Mouse (Mus musculus) embryonic facial prominence, embryonic 10.5 days (tissue): ENCODE data around the gene Evc. TPM values are rescaled to one million over a fixed set of nuclear protein-coding genes. Genes with fewer than 3 reads are reported as not detected.

ENCODE experiments used
- DNase-seq: peaks from one replicate; pipeline ENCODE4 v3.0.0-alpha.2; 2017; ENCODE audit warnings: low spot score
- H3K27ac ChIP-seq: fragments of 300-500 bp; sonication (generic); replicated peaks from 2 replicates; pipeline ENCODE4 v1.5.1; 2016; ENCODE audit warnings: mild to moderate bottlenecking
- H3K27me3 ChIP-seq: fragments of 300-500 bp; sonication (generic); replicated peaks from 2 replicates; pipeline ENCODE4 v1.6.1; 2016; ENCODE audit warnings: low read depth, mild to moderate bottlenecking; ENCODE audit not compliant: poor library complexity, severe bottlenecking
- H3K36me3 ChIP-seq: fragments of 300-500 bp; sonication (generic); replicated peaks from 2 replicates; pipeline ENCODE4 v1.6.1; 2016; ENCODE audit warnings: mild to moderate bottlenecking, moderate library complexity
- H3K4me1 ChIP-seq: fragments of 300-500 bp; sonication (generic); 2 replicates; pipeline ENCODE4 v1.6.1; 2016
- H3K4me3 ChIP-seq: fragments of 300-500 bp; sonication (generic); 2 replicates; pipeline ENCODE4 v1.5.1; 2016; ENCODE audit warnings: mild to moderate bottlenecking, moderate library complexity
- H3K9me3 ChIP-seq: fragments of 300-500 bp; sonication (generic); 2 replicates; pipeline ENCODE4 v1.6.1; 2016; ENCODE audit warnings: mild to moderate bottlenecking
- WGBS: fragments of 180-500 bp; shearing (Covaris S2); methylation state at CpG from one replicate; pipeline ENCODE4 v1.1.7; 2016; 5-methylcytosine and 5-hydroxymethylcytosine counted together
- polyA plus RNA-seq: library from polyadenylated mRNA; unstranded; fragments of >200 nt; fragmentation: Nextera tagmentation; extraction: Ambion mirVana; gene quantifications from 2 replicates; pipeline ENCODE4 v1.2.1, GENCODE M21; 2016

Gene Evc
- polyA plus RNA-seq, 1 experiment from 2014 or later = 28.7 TPM

DNA sequence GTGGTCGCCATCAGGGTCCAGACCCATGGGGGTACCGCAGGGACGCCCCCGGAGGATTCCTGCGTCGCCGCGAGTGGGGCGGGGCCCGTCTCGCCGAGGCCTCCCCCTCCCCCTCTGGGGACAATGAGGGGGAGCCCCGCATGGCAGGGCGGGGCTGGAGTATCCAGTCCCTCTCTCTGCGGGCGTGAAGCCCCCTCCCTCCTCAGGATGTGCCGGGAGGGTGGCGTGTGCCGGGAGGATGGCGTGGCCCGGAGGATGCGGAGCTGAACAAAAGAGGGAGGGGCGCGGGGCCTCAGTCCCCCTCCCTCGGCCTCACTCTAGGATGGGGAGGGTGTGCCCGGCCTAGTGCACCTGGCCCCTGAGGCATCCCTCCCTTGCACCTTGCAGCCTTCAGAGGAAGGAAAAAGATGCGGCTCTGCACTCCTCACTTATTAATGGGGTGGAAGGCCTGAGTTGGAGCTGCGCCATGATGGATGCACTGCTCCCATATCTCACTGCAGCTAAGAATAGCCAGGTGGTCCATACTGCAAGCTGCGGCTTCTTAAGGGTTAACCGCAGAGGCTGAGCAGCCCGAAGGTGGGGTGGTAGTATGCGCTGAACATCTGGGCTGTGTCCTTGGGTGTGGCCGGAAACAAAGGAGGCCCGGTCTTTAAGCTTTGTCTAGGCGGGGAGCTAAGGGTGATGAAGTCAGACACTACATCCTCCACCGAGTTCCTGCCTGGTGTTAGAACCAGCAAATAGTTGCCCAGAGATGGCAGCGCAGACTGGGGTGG lies 90.4 kb downstream of the Evc start:
- Histone ChIP-seq H3K27ac (peak overlapping the region; percentile 87), H3K9me3 (no peaks in the 10 kb centered on the region), H3K4me1 (peaks cover 55% of the 10 kb centered on the region), H3K36me3 (no peaks in the 10 kb centered on the region), H3K4me3 (peak overlapping the region; percentile 80), H3K27me3 (peaks cover 66% of the 10 kb centered on the region)
- WGBS = 1% methylated on average over 37 of the region's 37 CpGs
- DNase-seq = peak; percentile 50

- Histone ChIP-seq H3K36me3 (no peaks in the 10 kb centered on the region), H3K4me3 (peak overlapping the region; percentile 80), H3K9me3 (no peaks in the 10 kb centered on the region), H3K4me1 (peaks cover 55% of the 10 kb centered on the region), H3K27ac (peak overlapping the region; percentile 87), H3K27me3 (peaks cover 73% of the 10 kb centered on the region)
- DNase-seq = peak; percentile 83
- under 1% methylated on average over 42 of the region's 42 CpGs for WGBS
Measured at GRCm38 (mm10) chr5:37245651-37246050, 91.0 kb downstream of the Evc start.

- peak overlapping the region; percentile 80 for H3K4me3 ChIP-seq
- no peak overlapping the region for H3K27ac ChIP-seq
- peaks cover 82% of the 10 kb centered on the region for H3K27me3 ChIP-seq
- WGBS = 41% methylated on average over 9 of the region's 9 CpGs
- no peaks in the 10 kb centered on the region for H3K36me3 ChIP-seq
- peak; percentile 14 for DNase-seq
- H3K4me1 ChIP-seq = peaks cover 55% of the 10 kb centered on the region
- H3K9me3 ChIP-seq = no peaks in the 10 kb centered on the region
Measured at GRCm38 (mm10) chr5:37244666-37245242, 91.9 kb downstream of the Evc start.

GRCm38 (mm10) chr5:37244161-37244560 lies 92.5 kb downstream of the Evc start:
- H3K27ac ChIP-seq = no peak overlapping the region
- H3K4me3 ChIP-seq = peak overlapping the region; percentile 80
- H3K27me3 ChIP-seq = peaks cover 86% of the 10 kb centered on the region

DNA sequence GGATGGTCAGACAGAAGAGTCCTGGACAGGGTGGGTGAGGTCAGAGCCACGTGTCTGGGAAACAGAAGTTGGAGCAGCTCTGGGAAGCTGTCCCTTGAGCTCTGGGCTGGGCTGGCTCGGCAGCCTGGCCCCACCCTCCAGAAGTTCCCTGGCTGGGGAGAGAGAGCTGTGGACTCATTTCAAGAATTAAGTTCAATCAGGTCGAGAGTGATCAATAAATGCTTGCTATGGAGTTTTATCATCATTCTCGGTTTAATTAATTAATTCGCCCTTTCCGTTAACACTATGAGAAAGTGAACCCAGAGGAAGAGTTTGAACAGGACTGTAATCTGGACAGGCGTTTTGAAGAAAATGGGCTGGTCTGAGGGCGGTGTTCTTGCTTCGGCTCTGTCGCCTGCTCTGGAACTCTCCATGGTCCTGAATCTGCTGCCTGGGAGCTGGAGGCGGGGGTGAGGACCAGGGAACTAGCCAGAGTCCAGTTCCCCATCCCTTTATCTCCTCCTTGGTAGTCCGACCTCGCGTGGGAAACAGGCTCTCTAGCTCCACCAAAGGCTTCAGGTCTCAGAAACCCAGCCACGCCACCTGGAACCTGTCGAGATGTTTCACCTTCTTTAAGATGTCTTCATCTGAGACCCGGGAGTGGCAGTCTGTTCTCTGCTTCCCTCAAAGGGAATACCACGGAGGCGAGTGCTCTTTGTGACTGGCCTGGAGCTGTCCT lies 93.4 kb downstream of the Evc start:
- Histone ChIP-seq H3K4me1 (peaks cover 55% of the 10 kb centered on the region), H3K36me3 (no peaks in the 10 kb centered on the region), H3K27me3 (peaks cover 86% of the 10 kb centered on the region), H3K4me3 (peak overlapping the region; percentile 80), H3K9me3 (no peaks in the 10 kb centered on the region), H3K27ac (no peak overlapping the region)
- peak; percentile 87 for DNase-seq
- WGBS = 2% methylated on average over 19 of the region's 19 CpGs

More at GRCm38 (mm10) chr5:37244161-37244560, 92.5 kb downstream of the Evc start:
- Histone ChIP-seq H3K9me3 (no peaks in the 10 kb centered on the region), H3K4me1 (peaks cover 55% of the 10 kb centered on the region), H3K36me3 (no peaks in the 10 kb centered on the region)
- WGBS = 1% methylated on average over 13 of the region's 13 CpGs
- DNase-seq = peak; percentile 55

- WGBS = 11% methylated on average over 44 of the region's 44 CpGs
- peaks cover 53% of the 10 kb centered on the region for H3K4me1 ChIP-seq
- H3K4me3 ChIP-seq = peak overlapping the region; percentile 80
- H3K9me3 ChIP-seq = no peaks in the 10 kb centered on the region
- H3K27me3 ChIP-seq = peaks cover 82% of the 10 kb centered on the region
- DNase-seq = no peak
- no peaks in the 10 kb centered on the region for H3K36me3 ChIP-seq
- H3K27ac ChIP-seq = no peak overlapping the region; the same call in 1 of the 2 replicates
Measured at GRCm38 (mm10) chr5:37242360-37243168, 94.1 kb downstream of the Evc start.

- Histone ChIP-seq H3K36me3 (no peaks in the 10 kb centered on the region), H3K4me3 (peak within 1 kb of the TSS; percentile 80), H3K27me3 (peaks cover 73% of the 10 kb centered on the region), H3K9me3 (no peaks in the 10 kb centered on the region), H3K4me1 (peaks cover 45% of the 10 kb centered on the region), H3K27ac (no peak within 1 kb of the TSS; the same call in 1 of the 2 replicates)
- peak; percentile 93 for DNase-seq
- WGBS = 2% methylated on average over 56 of the region's 56 CpGs
Measured at GRCm38 (mm10) chr5:37241651-37242151, 95.0 kb downstream of the Evc start, which contains the start of gene Crmp1. TSS of gene Crmp1 (plus strand) at chr5:37241940.

- no peaks in the 10 kb centered on the region for H3K9me3 ChIP-seq
- no peaks in the 10 kb centered on the region for H3K36me3 ChIP-seq
- DNase-seq = no peak
- 13% methylated on average over 9 of the region's 9 CpGs for WGBS
- peaks cover 40% of the 10 kb centered on the region for H3K4me1 ChIP-seq
- no peak overlapping the region for H3K27ac ChIP-seq
- peaks cover 72% of the 10 kb centered on the region for H3K27me3 ChIP-seq
- H3K4me3 ChIP-seq = peak overlapping the region; percentile 80
Measured at GRCm38 (mm10) chr5:37241224-37241623, 95.5 kb downstream of the Evc start.

DNA sequence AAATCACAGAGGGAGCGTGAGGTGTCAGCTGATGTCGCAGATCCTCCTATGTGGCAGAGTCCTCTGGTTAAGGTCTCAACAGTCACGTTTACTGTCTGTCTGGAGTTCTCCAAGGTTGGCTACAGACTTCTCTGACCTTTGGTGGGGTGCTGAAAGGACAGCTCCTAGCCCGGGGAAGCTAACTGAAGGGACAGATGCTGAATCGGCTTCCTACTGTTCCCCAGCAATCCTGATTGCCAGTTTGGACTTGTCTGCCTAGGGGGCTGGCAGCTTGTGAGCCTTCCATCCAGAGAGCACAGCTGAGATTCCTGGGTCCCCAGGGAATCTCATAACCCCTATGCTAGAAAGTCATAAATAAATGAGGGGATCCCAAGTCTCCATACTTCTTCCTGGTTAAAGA lies 96.1 kb downstream of the Evc start:
- Histone ChIP-seq H3K27ac (no peak overlapping the region), H3K27me3 (peaks cover 67% of the 10 kb centered on the region), H3K9me3 (no peaks in the 10 kb centered on the region), H3K36me3 (no peaks in the 10 kb centered on the region), H3K4me3 (no peak overlapping the region), H3K4me1 (peaks cover 34% of the 10 kb centered on the region)
- peak; percentile 81 for DNase-seq
- WGBS = 8% methylated on average over 5 of the region's 5 CpGs
